Mouse (Mus musculus): ENCODE results near the gene Cse1l.
A peak's percentile ranks its signal among the peaks of the same experiment; 100 is the strongest.

DNA sequence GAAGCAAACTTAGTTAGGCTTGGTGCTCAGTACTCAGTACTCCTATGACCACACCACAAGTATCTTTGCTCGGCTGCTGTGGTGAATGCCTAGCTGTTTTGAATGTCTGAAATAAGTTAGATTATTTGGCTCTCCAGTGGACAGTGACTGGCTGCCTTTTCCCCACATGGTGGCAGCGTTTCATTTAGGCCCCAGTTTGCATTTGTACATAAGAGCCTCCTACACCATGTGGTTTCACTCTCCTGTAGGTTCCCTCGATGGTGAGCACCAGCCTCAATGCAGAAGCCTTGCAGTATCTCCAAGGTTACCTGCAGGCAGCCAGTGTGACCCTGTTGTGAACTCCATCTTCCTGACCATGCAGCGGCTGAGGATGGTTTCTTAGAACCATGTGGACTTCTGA is 39.6 kb downstream of the Cse1l start:
- TF ChIP-seq CTCF (conservative IDR thresholded peaks at IDR 0.05; ENCODE audit: insufficient read depth, insufficient read length, low read depth, low read length) (peak; percentile 52), POLR2A (IDR thresholded peaks at IDR 0.05; ENCODE audit: low read depth, low read length) (no peak)
